Mouse (Mus musculus) NIH3T3 (cell line): ENCODE measurements around the gene Ces1d.

Experiments used
- DNase-seq: peaks from one replicate; pipeline ENCODE4 v3.0.0-alpha.2; 2012; ENCODE audit warnings: low read depth

Ces1d gene

GRCm38 (mm10) chr8:93140696-93141095 is 56.9 kb downstream of the Ces1d start:
- peak; percentile 84 for DNase-seq

- no peak for DNase-seq
Measured at GRCm38 (mm10) chr8:93132196-93132595, 65.4 kb downstream of the Ces1d start.

- no peak for DNase-seq
Measured at GRCm38 (mm10) chr8:93131233-93131980, 66.2 kb downstream of the Ces1d start, which contains the start of gene Ces1c. Gene Ces1c, minus strand, starts transcription at chr8:93131283.

- no peak for DNase-seq
Measured at GRCm38 (mm10) chr8:93126476-93126875, 71.2 kb downstream of the Ces1d start.

- no peak for DNase-seq
Measured at GRCm38 (mm10) chr8:93122005-93122404, 75.6 kb downstream of the Ces1d start.
